Mouse (Mus musculus) kidney, embryonic 14.5 days (tissue): ENCODE results near the gene Fgfr4. TPM values are rescaled to one million over a fixed set of nuclear protein-coding genes. Genes with fewer than 3 reads are reported as not detected.

Source experiments
- ATAC-seq: fragments of 200-750 bp; cut with Nextera tagmentation; 2 replicates; pipeline ENCODE4 v1.8.0; 2017; ENCODE audit warnings: moderate number of reproducible peaks, mild to moderate bottlenecking, moderate TSS enrichment, moderate library complexity; ENCODE audit not compliant: low FRiP score, low TSS enrichment
- H3K27ac ChIP-seq: fragments of 300-500 bp; sonication (generic); 2 replicates; pipeline ENCODE4 v1.5.1; 2014; ENCODE audit warnings: low read depth, mild to moderate bottlenecking, low read length, moderate library complexity, mixed read lengths
- H3K27me3 ChIP-seq: fragments of 300-500 bp; sonication (generic); 2 replicates; pipeline ENCODE4 v1.6.1; 2014; ENCODE audit warnings: mild to moderate bottlenecking, low read length; ENCODE audit not compliant: control insufficient read depth, insufficient read depth
- H3K36me3 ChIP-seq: fragments of 300-500 bp; sonication (generic); 2 replicates; pipeline ENCODE4 v1.6.1; 2014; ENCODE audit warnings: low read length, mixed read lengths; ENCODE audit not compliant: control insufficient read depth, insufficient read depth
- H3K4me1 ChIP-seq: fragments of 300-500 bp; sonication (generic); 2 replicates; pipeline ENCODE4 v1.6.1; 2014; ENCODE audit warnings: low read length, mixed read lengths; ENCODE audit not compliant: control insufficient read depth, insufficient read depth
- H3K4me2 ChIP-seq: fragments of 300-500 bp; sonication (generic); replicated peaks from 2 replicates; pipeline ENCODE4 v1.6.1; 2014; ENCODE audit warnings: low read depth, mild to moderate bottlenecking, low read length
- H3K4me3 ChIP-seq: fragments of 300-500 bp; sonication (generic); 2 replicates; pipeline ENCODE4 v1.5.1; 2014; ENCODE audit warnings: mild to moderate bottlenecking, low read length
- H3K9ac ChIP-seq: fragments of 300-500 bp; sonication (generic); 2 replicates; pipeline ENCODE4 v1.6.1; 2014; ENCODE audit warnings: low read depth, mild to moderate bottlenecking, low read length, moderate library complexity
- H3K9me3 ChIP-seq: fragments of 300-500 bp; sonication (generic); 2 replicates; pipeline ENCODE4 v1.6.1; 2016; ENCODE audit warnings: low read length; ENCODE audit not compliant: control insufficient read depth
- WGBS: fragments of 180-500 bp; shearing (Covaris S2); extraction: QIAGEN DNeasy Blood & Tissue Kit; methylation state at CpG from one replicate; pipeline ENCODE4 v1.1.7; 2014; 5-methylcytosine and 5-hydroxymethylcytosine counted together
- polyA plus RNA-seq: library from polyadenylated mRNA; unstranded; fragments of >200 nt; fragmentation: Nextera tagmentation; extraction: Ambion mirVana; gene quantifications from 2 replicates; pipeline ENCODE4 v1.2.1, GENCODE M21; 2014

The Fgfr4 gene
- 9.9 and 14.9 TPM in 2 replicates for polyA plus RNA-seq

- peak within 1 kb of the TSS; percentile 88 for H3K27ac ChIP-seq
- H3K4me1 ChIP-seq = 0 out of 2 replicates have a peak, but pooled peaks cover 4% of the 10 kb centered on the region
- H3K36me3 ChIP-seq = no peaks in the 10 kb centered on the region
- peak within 1 kb of the TSS; percentile 63 for H3K4me3 ChIP-seq
- whole genome bisulfite sequencing = under 1% methylated on average over 67 of the region's 68 CpGs
- H3K4me2 ChIP-seq = peak within 1 kb of the TSS; percentile 94
- H3K27me3 ChIP-seq = no peaks in the 10 kb centered on the region
- H3K9ac ChIP-seq = peak within 1 kb of the TSS; percentile 74
- ATAC-seq = peak; percentile 86
- H3K9me3 ChIP-seq = no peaks in the 10 kb centered on the region
Measured at GRCm38 (mm10) chr13:55152621-55153415, at the start of gene Fgfr4. Fgfr4 (plus strand) TSS chr13:55152640.

GRCm38 (mm10) chr13:55103351-55103750 lies 49.1 kb upstream of the Fgfr4 start:
- H3K4me1 ChIP-seq = peaks cover 9% of the 10 kb centered on the region; the same call in 1 of the 2 replicates
- H3K36me3 ChIP-seq = peaks cover 4% of the 10 kb centered on the region; the same call in 1 of the 2 replicates
- no peak overlapping the region for H3K27ac ChIP-seq
- H3K4me3 ChIP-seq = no peak overlapping the region
- H3K4me2 ChIP-seq = no peak overlapping the region
- no peaks in the 10 kb centered on the region for H3K9me3 ChIP-seq
- H3K9ac ChIP-seq = no peak overlapping the region
- no peaks in the 10 kb centered on the region for H3K27me3 ChIP-seq
- WGBS = 75% methylated on average over 2 of the region's 2 CpGs
- no peak for ATAC-seq

- Histone ChIP-seq H3K4me1 (peaks cover 7% of the 10 kb centered on the region; the same call in 1 of the 2 replicates), H3K9me3 (no peaks in the 10 kb centered on the region)
- WGBS = under 1% methylated on average over 66 of the region's 66 CpGs
Measured at GRCm38 (mm10) chr13:55105045-55105952, 47.1 kb upstream of the Fgfr4 start, which contains the start of gene Zfp346. Zfp346 (plus strand) TSS chr13:55105311.

GRCm38 (mm10) chr13:55105953-55106691 lies 46.3 kb upstream of the Fgfr4 start:
- peaks cover 13% of the 10 kb centered on the region; the same call in 1 of the 2 replicates for H3K36me3 ChIP-seq
- H3K4me2 ChIP-seq = peak overlapping the region; percentile 84
- H3K27me3 ChIP-seq = no peaks in the 10 kb centered on the region
- no peaks in the 10 kb centered on the region for H3K9me3 ChIP-seq
- peak overlapping the region; percentile 79 for H3K9ac ChIP-seq
- H3K4me1 ChIP-seq = peaks cover 7% of the 10 kb centered on the region; the same call in 1 of the 2 replicates
- 0 out of 2 replicates have a peak overlapping the region, but pooled peaks have one; percentile 85 for H3K27ac ChIP-seq
- WGBS = 24% methylated on average over 8 of the region's 8 CpGs
- ATAC-seq = no peak
- peak overlapping the region; percentile 88 for H3K4me3 ChIP-seq

More at GRCm38 (mm10) chr13:55105045-55105952, 47.1 kb upstream of the Fgfr4 start, which contains the start of gene Zfp346:
- ATAC-seq = peak; percentile 94
- Histone ChIP-seq H3K27ac (peak within 1 kb of the TSS; percentile 85), H3K27me3 (no peaks in the 10 kb centered on the region), H3K9ac (peak within 1 kb of the TSS; percentile 79), H3K4me2 (peak within 1 kb of the TSS; percentile 84), H3K36me3 (peaks cover 13% of the 10 kb centered on the region; the same call in 1 of the 2 replicates), H3K4me3 (peak within 1 kb of the TSS; percentile 88)

- no peak for ATAC-seq
- no peaks in the 10 kb centered on the region for H3K27me3 ChIP-seq
- no peak overlapping the region for H3K9ac ChIP-seq
- H3K9me3 ChIP-seq = no peaks in the 10 kb centered on the region
- 89% methylated on average over 4 of the region's 4 CpGs for WGBS
- H3K36me3 ChIP-seq = peaks cover 13% of the 10 kb centered on the region; the same call in 1 of the 2 replicates
- H3K27ac ChIP-seq = no peak overlapping the region
- no peak overlapping the region for H3K4me3 ChIP-seq
- H3K4me2 ChIP-seq = no peak overlapping the region
- peaks cover 7% of the 10 kb centered on the region; the same call in 1 of the 2 replicates for H3K4me1 ChIP-seq
Measured at GRCm38 (mm10) chr13:55107116-55107515, 45.3 kb upstream of the Fgfr4 start.

- no peak overlapping the region for H3K27ac ChIP-seq
- no peak for ATAC-seq
- WGBS = 90% methylated on average over 8 of the region's 8 CpGs
- no peak overlapping the region for H3K4me3 ChIP-seq
- H3K4me2 ChIP-seq = no peak overlapping the region
- no peaks in the 10 kb centered on the region for H3K9me3 ChIP-seq
- no peaks in the 10 kb centered on the region for H3K27me3 ChIP-seq
- peaks cover 16% of the 10 kb centered on the region; the same call in 1 of the 2 replicates for H3K36me3 ChIP-seq
- H3K9ac ChIP-seq = no peak overlapping the region
- H3K4me1 ChIP-seq = peaks cover 7% of the 10 kb centered on the region; the same call in 1 of the 2 replicates
Measured at GRCm38 (mm10) chr13:55107694-55108093, 44.7 kb upstream of the Fgfr4 start.

GRCm38 (mm10) chr13:55114375-55114774 lies 38.1 kb upstream of the Fgfr4 start:
- H3K4me1 ChIP-seq = no peaks in the 10 kb centered on the region
- no peak overlapping the region for H3K4me2 ChIP-seq
- peaks cover 62% of the 10 kb centered on the region for H3K36me3 ChIP-seq
- no peak overlapping the region for H3K4me3 ChIP-seq
- no peaks in the 10 kb centered on the region for H3K27me3 ChIP-seq
- no peaks in the 10 kb centered on the region for H3K9me3 ChIP-seq
- 82% methylated on average over 6 of the region's 6 CpGs for WGBS
- no peak overlapping the region for H3K27ac ChIP-seq
- no peak overlapping the region for H3K9ac ChIP-seq
- no peak for ATAC-seq

- Histone ChIP-seq H3K36me3 (peaks cover 56% of the 10 kb centered on the region), H3K9ac (no peak overlapping the region), H3K27ac (no peak overlapping the region), H3K4me1 (no peaks in the 10 kb centered on the region), H3K27me3 (no peaks in the 10 kb centered on the region), H3K4me2 (no peak overlapping the region), H3K9me3 (no peaks in the 10 kb centered on the region), H3K4me3 (no peak overlapping the region)
- 91% methylated on average over 6 of the region's 6 CpGs for WGBS
- no peak for ATAC-seq
Measured at GRCm38 (mm10) chr13:55124903-55125302, 27.5 kb upstream of the Fgfr4 start.
